ENCODE assay signal across 25 mouse cellular contexts in the genomic region with DNA sequence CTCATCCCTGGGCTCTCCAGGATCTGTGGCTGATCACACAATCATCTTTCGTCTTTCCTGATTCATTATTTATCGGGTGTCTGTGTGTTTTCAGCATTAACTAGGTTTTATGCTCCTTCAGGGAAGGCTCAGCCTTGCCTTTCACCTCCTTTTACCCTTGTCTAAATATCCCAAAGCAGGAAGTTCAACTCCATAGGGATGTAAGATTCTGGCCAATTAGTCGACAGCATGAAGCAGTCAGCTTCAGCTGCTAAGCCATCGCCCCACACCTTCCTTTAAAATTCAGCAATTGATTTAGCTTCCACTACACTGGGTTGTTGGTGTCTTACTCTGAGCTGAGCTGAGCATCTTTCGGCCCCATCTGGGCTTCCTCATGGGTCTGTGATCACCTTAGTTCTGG.
"Had no signal": no experiment of that assay in that cellular context is flagged by ENCODE, and none has a peak within 500 bp of the region (broad histone marks: within the 10 kb centered on the region; RNA-seq: fewer than 3 reads in every experiment).

No protein-coding gene starts in this region.

- H3K4me2 ChIP-seq: heart, embryonic 11.5 days; heart, embryonic 13.5 days; heart, embryonic 15.5 days; hindbrain, embryonic 13.5 days; hindbrain, embryonic 15.5 days; kidney, embryonic 15.5 days; limb, embryonic 13.5 days; limb, embryonic 15.5 days had no signal

- H3K9me3 ChIP-seq: heart, embryonic 13.5 days; heart, embryonic 15.5 days; hindbrain, embryonic 13.5 days; hindbrain, embryonic 15.5 days; kidney, embryonic 15.5 days; limb, embryonic 13.5 days; limb, embryonic 15.5 days had no signal

- H3K4me1 ChIP-seq: heart, embryonic 13.5 days; heart, embryonic 15.5 days; hindbrain, embryonic 13.5 days; hindbrain, embryonic 15.5 days; kidney, embryonic 15.5 days; limb, embryonic 13.5 days; limb, embryonic 15.5 days had no signal

- H3K27me3 ChIP-seq: heart, embryonic 13.5 days; heart, embryonic 15.5 days; hindbrain, embryonic 15.5 days; kidney, embryonic 15.5 days; limb, embryonic 13.5 days; limb, embryonic 15.5 days had no signal

- DNase-seq: gastrocnemius, adult 2 months; gastrocnemius, postnatal 10 days; gastrocnemius, postnatal 25 days; heart, adult 11 months; heart, adult 2 months; heart, postnatal 14 days; heart, postnatal 36 days; kidney, adult 11 months; kidney, adult 2 months; kidney, adult 9 months; kidney, postnatal 14 days; kidney, postnatal 36 days; layer of hippocampus, postnatal 36 days; left cerebral cortex, postnatal 4 days had no signal

- H3K4me3 ChIP-seq: gastrocnemius, adult 2 months; heart, adult 2 months; heart, embryonic 13.5 days; heart, embryonic 15.5 days; hindbrain, embryonic 13.5 days; hindbrain, embryonic 15.5 days; kidney, embryonic 15.5 days; limb, embryonic 13.5 days; limb, embryonic 15.5 days had no signal

- H3K9ac ChIP-seq: heart, embryonic 13.5 days; heart, embryonic 15.5 days; hindbrain, embryonic 13.5 days; hindbrain, embryonic 15.5 days; kidney, embryonic 15.5 days; limb, embryonic 13.5 days; limb, embryonic 15.5 days had no signal

- ATAC-seq: hindbrain, postnatal 0 days; intestine, embryonic 16.5 days had no signal

- H3K36me3 ChIP-seq: heart, embryonic 13.5 days; heart, embryonic 15.5 days; hindbrain, embryonic 13.5 days; hindbrain, embryonic 15.5 days; kidney, embryonic 15.5 days; limb, embryonic 13.5 days; limb, embryonic 15.5 days had no signal

- H3K27ac ChIP-seq: gastrocnemius, adult 2 months; heart, adult 2 months; heart, embryonic 13.5 days; heart, embryonic 15.5 days; hindbrain, embryonic 13.5 days; hindbrain, embryonic 15.5 days; hindbrain, postnatal 0 days; kidney, embryonic 15.5 days; kidney, postnatal 0 days; limb, embryonic 13.5 days; limb, embryonic 15.5 days had no signal
